Mouse (Mus musculus) layer of hippocampus, adult 8-10 months (tissue): ENCODE measurements at regions not wholly inside any gene's neighbourhood (a gene's known extent, or its start where the extent isn't known, plus 50 kb on each side); places are given as distances from the start of the nearest gene placed in this dataset.

Source experiments
- DNase-seq, 2 experiments: peaks; one replicate each; pipeline ENCODE4 v3.0.0; 2022; ENCODE audit warnings: low spot score in 2 of 2

DNA sequence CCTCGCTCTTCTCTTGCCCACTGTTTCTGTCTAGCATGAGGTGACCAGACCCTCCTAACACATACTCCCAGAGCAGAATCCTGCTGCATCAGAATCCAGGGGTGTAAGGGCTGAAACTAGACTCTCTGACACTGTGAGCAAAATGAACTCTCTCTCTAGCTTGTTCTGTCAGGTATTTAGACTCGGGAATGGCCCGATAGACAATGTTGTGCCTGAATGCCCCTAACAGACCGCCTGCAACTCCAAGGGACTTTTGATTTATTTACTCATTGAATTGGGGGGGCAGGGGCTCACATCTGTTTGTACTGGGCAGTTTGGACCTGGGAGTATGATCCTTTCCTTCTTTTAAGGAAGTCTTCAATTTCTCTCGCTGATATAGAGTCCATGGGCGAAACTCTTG, 469.3 kb upstream of the Trpc7 start:
- DNase-seq = no peak

DNA sequence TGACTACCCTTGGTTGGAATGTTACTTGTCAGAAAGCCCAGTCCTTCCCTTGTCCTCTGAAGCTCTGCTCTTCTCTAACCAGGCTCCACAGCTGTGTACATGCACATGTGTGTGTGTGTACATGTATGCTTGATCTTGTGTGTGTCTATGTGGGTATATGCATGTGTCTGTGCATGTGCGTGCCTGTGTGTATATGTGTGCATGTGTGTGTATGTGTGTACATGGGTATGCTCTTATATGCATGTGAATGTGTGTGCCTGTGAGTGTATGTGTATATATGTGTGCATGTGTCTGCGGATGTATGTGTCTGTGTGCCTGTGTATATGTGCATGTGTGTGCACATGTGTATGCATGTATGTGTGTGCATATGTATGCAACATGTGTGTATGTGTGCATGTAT, 468.6 kb upstream of the Trpc7 start:
- no peak for DNase-seq

- DNase-seq = no peak
These were observed 466.8 kb upstream of the Trpc7 start for GRCm38 (mm10) chr13:57362563-57362962.

DNA sequence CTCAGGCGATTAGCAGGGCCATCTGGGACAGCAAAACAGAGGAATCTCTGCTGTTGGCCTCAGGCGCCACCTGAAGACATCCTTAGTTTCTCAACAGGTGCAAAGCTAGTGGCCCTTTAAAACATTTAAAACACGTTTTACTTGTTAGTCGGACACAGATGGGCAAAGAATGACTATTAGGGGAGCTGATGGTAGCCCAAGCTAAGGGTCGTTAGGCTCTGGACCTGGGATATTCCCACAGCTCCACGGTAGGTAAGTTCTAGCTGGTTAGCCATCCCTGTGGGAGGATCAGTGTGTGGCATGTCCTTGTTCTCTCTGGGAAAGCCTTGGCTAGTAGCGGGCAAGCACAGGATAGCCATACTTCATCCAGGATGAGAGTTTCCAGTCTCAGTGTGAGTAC, 465.5 kb upstream of the Trpc7 start:
- DNase-seq = no peak

GRCm38 (mm10) chr13:57354606-57355005, 458.8 kb upstream of the Trpc7 start:
- DNase-seq = no peak

- DNase-seq = no peak
These were observed 458.2 kb upstream of the Trpc7 start for GRCm38 (mm10) chr13:57353976-57354375.

DNA sequence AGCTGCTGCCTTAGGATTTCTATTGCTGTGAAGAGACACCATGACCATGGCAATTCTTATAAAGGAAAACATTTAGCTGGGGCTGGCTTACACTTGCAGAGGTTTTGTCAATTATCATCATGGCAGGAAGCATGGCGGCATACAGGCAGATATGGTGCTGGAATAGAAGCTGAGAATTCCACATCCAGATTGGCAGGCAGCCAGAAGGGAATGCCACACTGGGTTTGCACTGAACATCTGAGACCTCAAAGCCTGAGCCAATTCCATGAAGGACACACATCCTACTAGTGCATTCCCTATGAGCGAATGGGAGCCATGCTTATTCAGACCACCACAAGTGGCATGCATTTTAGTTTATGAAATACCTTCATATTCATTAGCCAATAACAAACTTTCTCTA, 455.0 kb upstream of the Trpc7 start:
- no peak for DNase-seq

DNA sequence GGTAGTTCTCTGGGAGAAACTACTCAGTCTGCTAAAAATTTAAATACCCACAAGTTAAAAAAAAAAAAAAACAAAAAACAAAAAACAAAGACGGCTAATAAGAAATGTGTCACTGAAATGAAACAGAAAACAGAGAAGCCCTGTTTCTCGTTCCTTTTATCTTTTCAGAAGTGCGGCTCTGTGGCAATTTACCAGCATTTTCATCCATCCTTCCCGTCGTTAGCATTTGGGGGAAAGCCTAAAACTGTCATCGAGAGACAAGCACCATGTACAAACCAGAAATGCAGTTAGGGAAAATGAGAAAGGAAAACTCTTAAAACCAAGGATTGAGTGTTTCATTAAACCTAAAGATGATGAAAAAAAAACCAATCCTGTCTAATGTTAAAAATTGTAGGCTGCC, 442.9 kb upstream of the Trpc7 start:
- DNase-seq = no peak

DNA sequence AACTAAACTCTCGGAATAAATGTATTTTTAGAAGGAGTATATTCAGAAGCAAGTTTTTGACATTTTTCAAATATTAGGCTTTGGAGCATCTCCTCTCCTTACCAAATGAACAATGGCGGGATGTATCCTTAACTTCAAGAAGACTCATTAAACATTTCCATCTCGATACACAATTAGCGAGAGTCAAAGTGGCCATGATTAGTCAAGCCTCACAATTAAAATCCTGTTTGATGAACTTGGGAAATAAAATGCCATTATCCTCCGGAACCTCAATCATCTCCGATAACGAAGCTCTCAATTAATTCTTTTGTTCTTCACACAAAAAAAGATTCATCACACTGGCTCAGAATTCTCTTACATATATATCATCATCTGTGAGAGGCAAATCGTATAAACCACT, 440.8 kb upstream of the Trpc7 start:
- no peak for DNase-seq

- no peak for DNase-seq
These were observed 437.2 kb upstream of the Trpc7 start for GRCm38 (mm10) chr13:57332976-57333375.

GRCm38 (mm10) chr13:57331868-57332267, 436.1 kb upstream of the Trpc7 start:
- no peak for DNase-seq

- DNase-seq = no peak
These were observed 429.6 kb upstream of the Trpc7 start for GRCm38 (mm10) chr13:57325306-57325925.

DNA sequence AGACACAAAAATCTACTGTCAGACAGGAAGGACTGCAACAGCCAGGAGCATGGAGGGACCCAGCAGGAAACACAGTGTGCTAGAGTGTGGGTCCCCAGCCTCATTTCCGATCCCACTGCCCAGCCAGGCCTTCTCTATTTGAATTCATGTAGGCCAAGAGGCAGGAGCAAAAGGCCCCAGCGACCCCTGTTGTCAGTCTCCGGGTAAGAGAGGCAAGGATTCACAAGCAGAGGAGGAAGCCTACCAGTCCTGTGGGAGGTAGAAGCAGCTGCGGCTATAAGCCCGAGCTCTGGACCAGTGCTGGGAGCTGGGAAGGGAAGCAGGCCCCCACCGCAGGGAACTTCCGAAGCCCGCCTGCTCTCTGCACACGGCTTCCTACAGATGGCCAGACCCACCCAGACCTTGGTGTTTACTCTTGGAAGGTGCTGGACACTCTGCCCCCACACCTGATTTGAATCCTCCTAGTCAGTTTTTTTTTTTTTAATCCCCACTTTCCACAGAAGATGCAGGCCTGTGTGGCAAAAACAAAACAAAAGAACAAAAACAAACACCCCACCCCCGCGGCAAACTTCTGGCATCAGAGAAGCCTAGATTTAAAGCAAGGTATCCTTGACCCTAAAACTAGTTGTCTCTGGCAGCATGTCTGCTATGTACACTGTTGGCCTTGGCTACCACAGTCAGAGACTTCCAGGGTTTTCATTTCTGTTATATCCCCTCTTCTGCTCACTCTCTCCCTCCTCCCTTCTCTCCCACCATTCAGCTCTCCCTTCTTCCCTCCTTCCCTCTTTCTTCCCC, 420.6 kb upstream of the Trpc7 start:
- no peak for DNase-seq

DNA sequence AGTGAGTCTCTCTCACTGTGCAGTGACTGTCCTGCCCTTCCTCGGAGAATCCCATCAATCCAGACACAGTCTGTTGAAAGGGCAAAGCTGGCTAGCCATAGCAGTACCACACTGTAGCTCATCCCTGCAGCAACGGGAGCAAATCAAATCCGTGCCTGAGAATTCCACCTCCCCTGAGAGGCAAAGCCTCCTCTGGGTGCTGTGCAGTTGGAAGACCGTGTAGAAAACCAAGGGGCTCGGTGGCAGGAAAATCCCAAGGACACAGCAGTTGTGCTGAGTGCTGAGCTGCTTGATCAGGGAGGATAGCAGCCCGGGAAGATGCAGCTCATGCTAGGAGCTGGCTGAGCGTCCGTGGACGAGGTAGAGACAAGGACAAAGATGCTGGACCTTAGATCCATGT, 418.7 kb upstream of the Trpc7 start:
- no peak for DNase-seq

GRCm38 (mm10) chr13:57313731-57314130, 417.9 kb upstream of the Trpc7 start:
- DNase-seq = no peak

DNA sequence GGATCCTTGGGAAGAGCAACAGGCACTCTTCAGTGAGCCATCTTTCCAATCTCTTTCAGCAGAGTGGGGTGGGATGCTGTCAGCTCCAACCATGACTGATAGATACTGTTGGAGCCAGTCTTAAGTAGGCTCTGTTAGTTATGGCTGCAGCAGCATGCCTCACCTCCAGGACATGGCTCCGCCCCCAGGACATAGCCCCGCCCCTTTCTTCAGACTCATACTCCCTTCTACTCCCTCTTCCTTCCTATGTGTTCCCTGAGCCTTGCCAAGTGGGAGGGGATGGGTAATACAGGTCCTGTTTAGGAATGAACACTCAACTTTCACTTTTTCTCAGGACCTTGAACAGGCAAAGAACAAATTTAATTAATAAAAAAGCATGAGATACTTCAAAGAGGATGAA, 415.4 kb upstream of the Trpc7 start:
- DNase-seq = no peak

DNA sequence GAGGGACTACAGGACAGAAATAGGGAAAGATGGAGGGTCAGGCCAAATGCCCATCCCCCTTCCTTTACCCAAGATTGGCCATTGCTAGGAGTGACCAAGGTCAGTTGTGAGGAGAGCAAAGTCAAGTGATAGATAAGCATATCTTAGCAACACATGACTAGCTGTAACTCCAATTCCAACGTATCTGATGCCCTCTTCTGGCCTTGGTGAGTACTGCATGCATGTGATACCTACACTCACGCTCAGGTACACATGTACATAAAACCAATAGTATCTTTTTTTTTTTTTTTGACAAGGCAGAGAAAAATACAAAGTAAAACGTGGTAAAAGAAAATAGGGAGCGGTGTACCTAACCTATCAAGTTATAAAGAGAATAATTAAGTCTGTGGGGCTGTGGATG, 413.8 kb upstream of the Trpc7 start:
- no peak for DNase-seq

GRCm38 (mm10) chr13:57307971-57308903, 412.4 kb upstream of the Trpc7 start:
- DNase-seq = no peak

GRCm38 (mm10) chr13:57305586-57305985, 409.8 kb upstream of the Trpc7 start:
- DNase-seq = no peak

DNA sequence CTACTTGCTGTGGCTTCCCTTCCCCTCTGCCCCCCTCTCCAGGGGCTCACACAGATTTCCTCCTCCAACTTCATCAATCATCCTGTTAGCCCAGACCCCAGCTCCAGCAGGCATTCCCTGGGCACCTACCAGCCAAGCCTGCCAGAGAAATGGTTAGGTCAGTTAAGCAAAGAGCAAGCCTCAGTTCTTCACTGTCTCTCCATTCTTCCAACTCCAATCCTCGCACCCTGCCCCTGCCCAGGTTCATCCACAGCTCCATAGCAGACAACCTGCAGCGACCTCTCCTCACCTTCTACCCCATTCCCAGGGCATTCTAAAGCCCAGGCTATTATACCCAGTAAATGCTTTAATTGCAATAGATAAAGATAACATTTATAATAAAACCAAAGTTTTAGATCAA, 408.0 kb upstream of the Trpc7 start:
- no peak for DNase-seq

DNA sequence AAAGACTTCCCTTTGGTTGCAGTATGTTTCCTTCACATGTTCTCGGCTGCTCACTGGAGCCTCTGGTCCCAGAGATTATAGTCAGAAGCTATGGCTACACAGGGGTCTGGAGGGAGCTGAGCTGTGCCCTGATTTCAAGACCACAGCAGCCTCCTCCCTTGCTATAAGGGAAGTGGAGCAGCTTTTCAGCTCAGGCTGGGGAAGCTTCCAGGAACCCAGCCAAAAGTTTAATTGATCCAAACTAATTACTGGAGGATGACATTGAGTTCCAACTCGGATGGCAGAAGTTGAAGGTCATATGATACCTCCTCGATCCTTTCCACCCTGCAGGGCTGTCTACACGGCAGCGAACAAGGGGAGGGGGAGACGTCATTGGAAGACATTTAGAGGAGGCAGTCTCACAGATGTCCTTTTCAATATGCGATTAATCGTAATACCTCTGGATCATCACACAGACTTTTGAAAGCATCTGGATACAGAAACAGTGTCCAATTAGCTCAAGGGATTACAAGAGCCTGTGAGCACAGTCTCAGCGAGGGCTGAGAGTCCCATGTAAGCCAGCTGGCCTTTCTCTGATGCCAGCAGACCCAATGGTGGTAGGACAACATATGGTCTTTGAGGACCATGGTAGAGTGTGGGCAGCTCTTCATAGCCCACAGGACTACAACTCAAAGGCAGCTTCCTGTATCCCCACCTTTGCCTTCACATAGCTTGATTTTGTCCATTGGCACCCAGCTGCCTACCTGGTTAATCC, 396.1 kb upstream of the Trpc7 start:
- DNase-seq = no peak
